Mouse (Mus musculus): ENCODE data around the gene Ak1.

DNA sequence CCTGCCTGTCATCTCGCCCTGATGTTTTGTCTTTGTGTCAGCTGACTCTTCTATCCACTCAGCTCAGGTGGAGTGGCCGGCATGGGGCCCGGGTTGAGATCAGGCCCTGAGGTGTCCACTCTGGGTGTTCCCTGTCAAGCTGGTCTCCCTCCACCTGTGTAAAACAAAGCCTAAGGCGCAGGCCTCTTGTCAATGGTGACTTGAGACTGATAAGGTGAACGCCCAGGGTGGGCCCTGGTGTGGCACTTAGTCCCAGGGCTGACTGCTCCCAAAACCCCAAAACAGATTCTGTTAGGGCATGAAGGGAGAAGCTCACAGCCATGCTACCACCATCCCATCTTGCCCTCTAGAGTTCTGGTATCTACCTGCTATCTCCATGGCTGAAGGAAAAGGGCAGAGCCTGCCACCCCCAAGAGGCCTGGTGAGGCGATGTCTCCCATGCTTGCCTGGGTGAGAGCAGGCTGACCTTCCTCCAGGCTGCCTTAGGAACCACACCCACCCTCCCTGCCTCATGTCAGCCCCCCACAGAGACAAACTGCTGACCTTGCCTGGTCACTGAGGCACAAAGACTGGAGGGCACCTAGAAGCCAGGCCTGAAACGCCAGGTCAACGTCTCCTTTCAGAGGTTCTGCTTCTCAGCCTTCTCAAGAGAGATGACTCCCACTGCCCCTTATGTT lies 23.4 kb downstream of the Ak1 start:
- TF ChIP-seq KAT2A (IDR thresholded peaks at IDR 0.05; ENCODE audit: insufficient replicate concordance, low read length) = no peak
- TF ChIP-seq CTCF (conservative IDR thresholded peaks at IDR 0.05 in 1 of 2, IDR thresholded peaks at IDR 0.05 in 1 of 2; ENCODE audit: low read depth in 2 of 2, low read length in 2 of 2) = no peak
- no peak for TF ChIP-seq RCOR1 (conservative IDR thresholded peaks at IDR 0.05; ENCODE audit: low read depth, low read length)
- TF ChIP-seq POLR2AphosphoS2 (IDR thresholded peaks at IDR 0.05; ENCODE audit: low read depth, low read length) = no peak
- TF ChIP-seq POLR2A (IDR thresholded peaks at IDR 0.05; ENCODE audit: low read depth, low read length) = no peak
- TF ChIP-seq E2F4 (IDR thresholded peaks at IDR 0.05; ENCODE audit: insufficient replicate concordance, low read depth, low read length) = no peak
- TF ChIP-seq ELF1 (IDR thresholded peaks at IDR 0.05; ENCODE audit: low read depth, low read length) = no peak
- no peak for TF ChIP-seq JUN (IDR thresholded peaks at IDR 0.05; ENCODE audit: insufficient read depth, low read depth, low read length)
- no peak for TF ChIP-seq MXI1 (IDR thresholded peaks at IDR 0.05; ENCODE audit: low read depth, low read length)
- no peak for TF ChIP-seq UBTF (IDR thresholded peaks at IDR 0.05; ENCODE audit: low read depth, low read length)
- no peak for TF ChIP-seq USF2 (conservative IDR thresholded peaks at IDR 0.05; ENCODE audit: low read depth, low read length)
- TF ChIP-seq MAFK (IDR thresholded peaks at IDR 0.05; ENCODE audit: insufficient replicate concordance, low read length) = no peak
- TF ChIP-seq MYC (IDR thresholded peaks at IDR 0.05; ENCODE audit: low read depth, low read length) = no peak

All from CH12.LX (cell line).